In the genomic region with DNA sequence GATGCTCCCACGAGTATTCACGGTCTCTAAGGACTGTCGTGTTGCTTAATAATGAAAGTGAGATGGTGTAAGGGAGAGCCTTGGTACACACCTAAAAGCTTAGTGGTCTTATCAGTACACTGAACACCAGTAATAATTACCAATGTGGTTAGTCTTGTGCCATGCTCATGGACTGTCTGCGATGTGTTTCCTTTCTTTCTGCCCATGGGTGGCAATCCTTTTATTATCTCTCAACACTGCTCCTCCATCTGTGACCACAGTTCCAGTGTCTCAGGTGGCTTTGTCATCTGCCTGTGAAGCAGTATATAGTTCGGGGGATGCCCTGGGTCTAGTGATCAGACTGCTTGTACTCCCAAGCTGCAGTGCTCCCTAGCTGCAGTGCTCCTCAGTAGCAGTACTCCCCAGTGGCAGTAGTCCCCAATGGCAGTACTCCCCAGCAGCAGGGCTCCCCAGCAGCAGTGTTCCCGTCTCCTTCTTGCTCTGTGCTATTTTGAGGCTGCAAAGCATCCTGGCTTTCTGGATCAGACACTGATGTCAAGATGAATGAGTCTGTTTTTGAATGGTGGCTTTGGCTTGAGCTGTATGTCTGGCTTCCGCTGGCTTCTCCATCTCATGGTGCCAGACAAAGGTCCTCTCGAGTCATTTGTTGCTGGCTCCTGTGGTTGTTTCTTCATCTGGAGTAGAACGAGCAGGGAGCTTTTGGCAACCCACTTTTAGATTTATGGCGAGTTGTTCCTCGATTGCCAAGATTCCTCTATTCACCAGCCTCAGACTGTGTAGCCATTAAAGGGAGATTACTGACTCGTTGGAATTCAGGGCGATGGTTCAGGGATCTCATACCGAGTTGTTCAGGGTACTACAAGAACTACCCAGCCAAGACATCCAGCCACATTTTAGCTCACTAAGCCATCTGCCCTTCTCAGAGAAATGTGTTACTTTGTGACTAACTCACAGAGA, we compare ENCODE assay signal across 10 mouse cellular contexts.
A peak's percentile ranks its signal among the peaks of the same experiment; 100 is the strongest.
DNase-seq lines count a peak whose midpoint lies in the region; ATAC-seq lines count a peak whose summit lies in the region.
"Had no signal": no experiment of that assay in that cellular context is flagged by ENCODE, and none has a peak within 500 bp of the region (broad histone marks: within the 10 kb centered on the region; RNA-seq: fewer than 3 reads in every experiment).

No protein-coding gene starts in this region.

- WGBS in kidney, embryonic 14.5 days, result 79% methylated on average over 14 of the region's 14 CpGs

- no peak overlapping the region for H3K4me2 ChIP-seq in kidney, embryonic 14.5 days (replicated peaks; ENCODE audit: low read depth, low read length)
- H3K4me2 ChIP-seq: stomach, embryonic 15.5 days had no signal

- peak; percentile 58 for DNase-seq in kidney, adult 11 months
- peak; percentile 6 for DNase-seq in urinary bladder, postnatal 14 days (ENCODE audit: low spot score)
- DNase-seq in urinary bladder, adult 18-20 months (ENCODE audit: low spot score in 2 of 2), result no peak
- peak; percentile 31 to 35 for DNase-seq in kidney, postnatal 4 days
- no peak for DNase-seq in retina, postnatal 1 day

- ATAC-seq in kidney, embryonic 14.5 days (ENCODE audit: low FRiP score, low TSS enrichment), result no peak
- ATAC-seq in cerebellum, adult (ENCODE audit: insufficient number of reproducible peaks, low FRiP score, low TSS enrichment), result no peak

- H3K9ac ChIP-seq in kidney, embryonic 14.5 days (ENCODE audit: low read depth, low read length), result no peak overlapping the region
- H3K9ac ChIP-seq: stomach, embryonic 15.5 days had no signal

- no peaks in the 10 kb centered on the region for H3K4me1 ChIP-seq in kidney, embryonic 14.5 days (ENCODE audit: control insufficient read depth, insufficient read depth, low read length)
- H3K4me1 ChIP-seq: stomach, embryonic 15.5 days had no signal

- no peaks in the 10 kb centered on the region for H3K36me3 ChIP-seq in kidney, embryonic 14.5 days (ENCODE audit: control insufficient read depth, insufficient read depth, low read length)
- H3K36me3 ChIP-seq: G1E; stomach, embryonic 15.5 days had no signal

- no peak overlapping the region for H3K27ac ChIP-seq in kidney, embryonic 14.5 days (ENCODE audit: low read depth, low read length)
- H3K27ac ChIP-seq: macrophage; stomach, embryonic 15.5 days had no signal

- no peaks in the 10 kb centered on the region for H3K9me3 ChIP-seq in kidney, embryonic 14.5 days (ENCODE audit: control insufficient read depth, low read length)
- H3K9me3 ChIP-seq: G1E; stomach, embryonic 15.5 days had no signal

- no peak overlapping the region for H3K4me3 ChIP-seq in kidney, embryonic 14.5 days (ENCODE audit: low read length)
- H3K4me3 ChIP-seq: stomach, embryonic 15.5 days had no signal

- H3K27me3 ChIP-seq in kidney, embryonic 14.5 days (ENCODE audit: control insufficient read depth, insufficient read depth, low read length), result no peaks in the 10 kb centered on the region
- H3K27me3 ChIP-seq: stomach, embryonic 15.5 days had no signal

Comparison
In these comparisons a context has a peak if more than half of its experiments do, and no peak if none do; other contexts are left out.
1. DNase-seq: peak in kidney, adult 11 months (single experiment), urinary bladder, postnatal 14 days (single experiment) and kidney, postnatal 4 days (2 of 2); none in urinary bladder, adult 18-20 months (0 of 2) and retina, postnatal 1 day (single experiment).